Mouse (Mus musculus): ENCODE measurements at regions not wholly inside any gene's neighbourhood (a gene's known extent, or its start where the extent isn't known, plus 50 kb on each side); places are given as distances from the start of the nearest gene placed in this dataset.

- TF ChIP-seq POLR2A (IDR thresholded peaks at IDR 0.05; ENCODE audit: extremely low read depth, insufficient read depth, low read length), result no peak
- TF ChIP-seq CTCF (IDR thresholded peaks at IDR 0.05; ENCODE audit: low read depth, low read length), result no peak
Observed at GRCm38 (mm10) chr1:35579392-35579791, 488.8 kb upstream of the Hs6st1 start.
